Mouse (Mus musculus) heart, embryonic 14.5 days (tissue): ENCODE results near the gene Pam. TPM values are rescaled to one million over a fixed set of nuclear protein-coding genes. Genes with fewer than 3 reads are reported as not detected.

Source experiments
- ATAC-seq: fragments of 200-750 bp; cut with Nextera tagmentation; 2 replicates; pipeline ENCODE4 v1.8.0; 2017; ENCODE audit warnings: low read depth, moderate TSS enrichment; ENCODE audit not compliant: insufficient number of reproducible peaks, insufficient read depth, low FRiP score
- H3K27ac ChIP-seq, 2 experiments: fragments of 200-500 bp in 1 of 2; fragments of 300-500 bp in 1 of 2; sonication (generic) in 1 of 2; replicated peaks in 1 of 2; 2 replicates each; pipeline ENCODE4 v1.5.1; 2012 to 2014; ENCODE audit warnings: low read depth in 2 of 2, low read length in 2 of 2, control low read depth in 1 of 2, mild to moderate bottlenecking in 1 of 2, mixed read lengths in 1 of 2; ENCODE audit not compliant: control insufficient read depth in 1 of 2, insufficient read depth in 1 of 2
- H3K27me3 ChIP-seq: fragments of 300-500 bp; sonication (generic); 2 replicates; pipeline ENCODE4 v1.6.1; 2014; ENCODE audit warnings: mild to moderate bottlenecking, low read length, control low read depth; ENCODE audit not compliant: control insufficient read depth, insufficient read depth
- H3K36me3 ChIP-seq: fragments of 300-500 bp; sonication (generic); 2 replicates; pipeline ENCODE4 v1.6.1; 2014; ENCODE audit warnings: mild to moderate bottlenecking, control low read depth, low read length, mixed read lengths; ENCODE audit not compliant: control insufficient read depth, insufficient read depth
- H3K4me1 ChIP-seq, 2 experiments: fragments of 200-500 bp in 1 of 2; fragments of 300-500 bp in 1 of 2; sonication (generic) in 1 of 2; 2 replicates each; pipeline ENCODE4 v1.6.1; 2012 to 2014; ENCODE audit warnings: low read length in 2 of 2, control low read depth in 1 of 2, mixed read lengths in 1 of 2; ENCODE audit not compliant: control insufficient read depth in 2 of 2, insufficient read depth in 2 of 2
- H3K4me2 ChIP-seq: fragments of 300-500 bp; sonication (generic); 2 replicates; pipeline ENCODE4 v1.6.1; 2014; ENCODE audit warnings: mild to moderate bottlenecking, low read length
- H3K4me3 ChIP-seq, 2 experiments: fragments of 200-500 bp in 1 of 2; fragments of 300-500 bp in 1 of 2; sonication (generic) in 1 of 2; 2 replicates each; pipeline ENCODE4 v1.5.1; 2012 to 2014; ENCODE audit warnings: low read length in 2 of 2, mild to moderate bottlenecking in 2 of 2, control low read depth in 1 of 2, low read depth in 1 of 2, moderate library complexity in 1 of 2; ENCODE audit not compliant: control insufficient read depth in 1 of 2, insufficient read depth in 1 of 2
- H3K9ac ChIP-seq: fragments of 300-500 bp; sonication (generic); 2 replicates; pipeline ENCODE4 v1.6.1; 2014; ENCODE audit warnings: mild to moderate bottlenecking, low read length
- H3K9me3 ChIP-seq: fragments of 300-500 bp; sonication (generic); 2 replicates; pipeline ENCODE4 v1.6.1; 2016; ENCODE audit warnings: low read length, control low read depth; ENCODE audit not compliant: control insufficient read depth
- WGBS: fragments of 180-500 bp; shearing (Covaris S2); extraction: QIAGEN DNeasy Blood & Tissue Kit; methylation state at CpG from one replicate; pipeline ENCODE4 v1.1.7; 2014; 5-methylcytosine and 5-hydroxymethylcytosine counted together
- polyA plus RNA-seq: library from polyadenylated mRNA; unstranded; fragments of >200 nt; fragmentation: Nextera tagmentation; extraction: Ambion mirVana; gene quantifications from 2 replicates; pipeline ENCODE4 v1.2.1, GENCODE M21; 2014

The Pam gene
- polyA plus RNA-seq, 1 experiment from 2014 or later: 671 TPM

- no peak overlapping the region for H3K27ac ChIP-seq
- no peak overlapping the region for H3K9ac ChIP-seq
- H3K9me3 ChIP-seq: no peaks in the 10 kb centered on the region
- H3K4me2 ChIP-seq: no peak overlapping the region
- H3K27me3 ChIP-seq: no peaks in the 10 kb centered on the region
- H3K4me1 ChIP-seq: peaks cover 4 to 9% of the 10 kb centered on the region in 2 experiments; a peak in 3 of 4 replicates
- no peaks in the 10 kb centered on the region for H3K36me3 ChIP-seq
- no peak overlapping the region for H3K4me3 ChIP-seq
- ATAC-seq: no peak
- WGBS: 58% methylated on average over 3 of the region's 3 CpGs
Measured at GRCm38 (mm10) chr1:97991976-97992375, 103.5 kb downstream of the Pam start.

- H3K27me3 ChIP-seq: no peaks in the 10 kb centered on the region
- 0 out of 4 replicates have a peak overlapping the region, but pooled peaks of 1 of the 2 experiments have one; percentile 32 for H3K27ac ChIP-seq
- no peaks in the 10 kb centered on the region for H3K36me3 ChIP-seq
- H3K4me1 ChIP-seq: peaks cover 2 to 19% of the 10 kb centered on the region in 2 experiments; a peak in 3 of 4 replicates
- ATAC-seq: no peak
- H3K4me2 ChIP-seq: no peak overlapping the region
- peaks cover 6% of the 10 kb centered on the region; the same call in 1 of the 2 replicates for H3K9me3 ChIP-seq
- H3K4me3 ChIP-seq: no peak overlapping the region
- WGBS: 44% methylated on average over 1 of the region's 1 CpGs
- no peak overlapping the region for H3K9ac ChIP-seq
Measured at GRCm38 (mm10) chr1:97983189-97983588, 112.3 kb downstream of the Pam start.

- no peak for ATAC-seq
- H3K4me1 ChIP-seq: peaks cover 3 to 27% of the 10 kb centered on the region in 2 experiments; a peak in 3 of 4 replicates
- no peaks in the 10 kb centered on the region for H3K27me3 ChIP-seq
- H3K4me2 ChIP-seq: no peak overlapping the region
- peaks cover 5% of the 10 kb centered on the region; the same call in 1 of the 2 replicates for H3K9me3 ChIP-seq
- 89% methylated on average over 1 of the region's 1 CpGs for WGBS
- H3K27ac ChIP-seq: no peak overlapping the region
- no peak overlapping the region for H3K4me3 ChIP-seq
- H3K9ac ChIP-seq: no peak overlapping the region
- H3K36me3 ChIP-seq: no peaks in the 10 kb centered on the region
Measured at GRCm38 (mm10) chr1:97979422-97979821, 116.0 kb downstream of the Pam start.

- no peak for ATAC-seq
- WGBS: 7% methylated on average over 7 of the region's 7 CpGs
- peak overlapping the region; percentile 98 for H3K9ac ChIP-seq
- peaks cover 13% of the 10 kb centered on the region for H3K36me3 ChIP-seq
- no peaks in the 10 kb centered on the region for H3K27me3 ChIP-seq
- peak overlapping the region; percentile 99 to 100 for H3K27ac ChIP-seq
- H3K4me2 ChIP-seq: peak overlapping the region; percentile 74
- H3K4me1 ChIP-seq: peaks cover 2 to 30% of the 10 kb centered on the region in 2 experiments; a peak in 3 of 4 replicates
- H3K4me3 ChIP-seq: peak overlapping the region; percentile 83 to 99
- H3K9me3 ChIP-seq: no peaks in the 10 kb centered on the region
Measured at GRCm38 (mm10) chr1:97977521-97977920, 117.9 kb downstream of the Pam start.

GRCm38 (mm10) chr1:97976873-97977473 is 118.5 kb downstream of the Pam start:
- H3K36me3 ChIP-seq: peaks cover 15% of the 10 kb centered on the region
- H3K4me2 ChIP-seq: peak overlapping the region; percentile 74
- WGBS: under 1% methylated on average over 46 of the region's 47 CpGs

GRCm38 (mm10) chr1:97976072-97976471 is 119.4 kb downstream of the Pam start:
- peaks cover 2 to 24% of the 10 kb centered on the region in 2 experiments; a peak in 3 of 4 replicates for H3K4me1 ChIP-seq
- no peaks in the 10 kb centered on the region for H3K27me3 ChIP-seq
- peak overlapping the region in 1 of 2 experiments; percentile 100 for H3K27ac ChIP-seq
- no peak for ATAC-seq
- no peaks in the 10 kb centered on the region for H3K9me3 ChIP-seq
- H3K4me3 ChIP-seq: peak overlapping the region; percentile 83 to 99; a peak in 3 of 4 replicates
- H3K9ac ChIP-seq: peak overlapping the region; percentile 98
- peak overlapping the region; percentile 74 for H3K4me2 ChIP-seq
- peaks cover 20% of the 10 kb centered on the region for H3K36me3 ChIP-seq
- 20% methylated on average over 13 of the region's 13 CpGs for WGBS

More at GRCm38 (mm10) chr1:97976873-97977473, 118.5 kb downstream of the Pam start:
- Histone ChIP-seq H3K4me3 (peak overlapping the region; percentile 83 to 99), H3K9me3 (no peaks in the 10 kb centered on the region), H3K27me3 (no peaks in the 10 kb centered on the region), H3K9ac (peak overlapping the region; percentile 98), H3K27ac (peak overlapping the region; percentile 99 to 100), H3K4me1 (peaks cover 2 to 24% of the 10 kb centered on the region in 2 experiments; a peak in 3 of 4 replicates)
- peak; percentile 98 for ATAC-seq

GRCm38 (mm10) chr1:97974968-97975367 is 120.5 kb downstream of the Pam start:
- H3K4me3 ChIP-seq: peak overlapping the region; percentile 49 to 83
- ATAC-seq: no peak
- no peaks in the 10 kb centered on the region for H3K27me3 ChIP-seq
- peaks cover 2 to 29% of the 10 kb centered on the region in 2 experiments; a peak in 3 of 4 replicates for H3K4me1 ChIP-seq
- no peaks in the 10 kb centered on the region for H3K9me3 ChIP-seq
- 17% methylated on average over 11 of the region's 11 CpGs for WGBS
- H3K36me3 ChIP-seq: peaks cover 29% of the 10 kb centered on the region
- H3K27ac ChIP-seq: peak overlapping the region; percentile 46 to 57
- peak overlapping the region; percentile 98 for H3K9ac ChIP-seq
- peak overlapping the region; percentile 74 for H3K4me2 ChIP-seq
